Mouse (Mus musculus) testis, postnatal 14 days (tissue): ENCODE measurements around the gene Tmem170.

Experiments used
- DNase-seq: peaks from one replicate; pipeline ENCODE4 v3.0.0; 2021; ENCODE audit warnings: low spot score

Gene Tmem170

DNA sequence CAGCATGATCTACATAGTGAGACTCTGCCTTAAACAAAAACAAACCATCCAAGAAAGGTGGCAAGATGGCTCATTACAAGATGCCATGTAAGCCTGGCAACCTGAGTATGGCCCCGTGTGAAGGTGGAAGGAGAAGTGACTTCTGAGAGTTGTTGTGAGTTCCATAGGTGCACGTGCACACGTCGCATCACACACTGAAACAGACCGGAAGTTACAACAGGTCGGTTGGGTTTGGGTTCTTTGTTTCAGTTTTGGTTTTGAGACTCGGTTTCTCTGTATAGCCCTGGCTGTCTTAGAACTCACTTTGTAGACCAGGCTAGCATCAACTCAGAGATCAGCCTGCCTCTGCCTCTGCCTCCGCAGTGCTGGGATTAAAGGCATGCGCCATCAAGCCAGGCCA, 62.7 kb downstream of the Tmem170 start:
- DNase-seq, result no peak
